Mouse (Mus musculus) CD8-positive naive resting alpha-beta T cell, adult 2 months (primary cell): Measurements from ENCODE around the gene Gm11011.
"Not testable (repeated sequence)": the region's sequence is repeated elsewhere in the genome, so short reads cannot be mapped to it uniquely, and the experiment has no call there.

ENCODE experiments used
- DNase-seq, 2 experiments: peaks; one replicate each; pipeline ENCODE4 v3.0.0; 2022; ENCODE audit warnings: low read depth in 2 of 2, low spot score in 2 of 2

The Gm11011 gene

GRCm38 (mm10) chr2:169587645-169588044, at the start of gene Gm11011:
TSS of gene Gm11011 (minus strand) at chr2:169587745.
- not testable (repeated sequence) for DNase-seq

- no peak for DNase-seq
These were observed 48.9 kb upstream of the Gm11011 start for GRCm38 (mm10) chr2:169636414-169636813.

- no peak for DNase-seq
These were observed 47.9 kb upstream of the Gm11011 start for GRCm38 (mm10) chr2:169635428-169635827.

- no peak for DNase-seq
These were observed 47.3 kb upstream of the Gm11011 start for GRCm38 (mm10) chr2:169634619-169635382.

- no peak for DNase-seq
These were observed 46.1 kb upstream of the Gm11011 start for GRCm38 (mm10) chr2:169633491-169634289.

- DNase-seq, result no peak
These were observed 45.0 kb upstream of the Gm11011 start, which contains the start of gene Tshz2 for GRCm38 (mm10) chr2:169632338-169633151. TSS of gene Tshz2 (plus strand) at chr2:169633013.

- DNase-seq, result no peak
These were observed 42.5 kb upstream of the Gm11011 start for GRCm38 (mm10) chr2:169630070-169630469.

- no peak for DNase-seq
These were observed 33.7 kb upstream of the Gm11011 start for GRCm38 (mm10) chr2:169621201-169621710.

- DNase-seq, result no peak
These were observed 28.5 kb upstream of the Gm11011 start for GRCm38 (mm10) chr2:169615998-169616397.

- no peak for DNase-seq
These were observed 27.1 kb upstream of the Gm11011 start for GRCm38 (mm10) chr2:169614683-169615082.

GRCm38 (mm10) chr2:169611557-169611956, 24.0 kb upstream of the Gm11011 start:
- DNase-seq, result no peak

- DNase-seq, result no peak
These were observed 23.3 kb upstream of the Gm11011 start for GRCm38 (mm10) chr2:169610882-169611281.

GRCm38 (mm10) chr2:169609956-169610355, 22.4 kb upstream of the Gm11011 start:
- DNase-seq, result no peak

- DNase-seq, result no peak
These were observed 20.2 kb upstream of the Gm11011 start for GRCm38 (mm10) chr2:169607787-169608186.

- no peak for DNase-seq
These were observed 19.5 kb upstream of the Gm11011 start for GRCm38 (mm10) chr2:169606901-169607678.

- no peak for DNase-seq
These were observed 12.6 kb upstream of the Gm11011 start for GRCm38 (mm10) chr2:169600163-169600562.

GRCm38 (mm10) chr2:169599591-169599990, 12.0 kb upstream of the Gm11011 start:
- no peak for DNase-seq

GRCm38 (mm10) chr2:169597971-169598370, 10.4 kb upstream of the Gm11011 start:
- no peak for DNase-seq

GRCm38 (mm10) chr2:169597357-169597756, 9.8 kb upstream of the Gm11011 start:
- DNase-seq, result no peak

GRCm38 (mm10) chr2:169593742-169594141, 6.2 kb upstream of the Gm11011 start:
- no peak for DNase-seq
